Mouse (Mus musculus) neural tube, embryonic 15.5 days (tissue): ENCODE measurements around the gene Gm8947. TPM values are rescaled to one million over a fixed set of nuclear protein-coding genes. Genes with fewer than 3 reads are reported as not detected.
"Not testable (repeated sequence)": the region's sequence is repeated elsewhere in the genome, so short reads cannot be mapped to it uniquely, and the experiment has no call there.

Source experiments
- ATAC-seq: fragments of 200-750 bp; cut with Nextera tagmentation; 2 replicates; pipeline ENCODE4 v1.8.0; 2017; ENCODE audit warnings: mild to moderate bottlenecking, moderate TSS enrichment, moderate library complexity; ENCODE audit not compliant: low FRiP score
- H3K27ac ChIP-seq: fragments of 300-500 bp; sonication (generic); replicated peaks from 2 replicates; pipeline ENCODE4 v1.5.1; 2015; ENCODE audit warnings: mild to moderate bottlenecking, inconsistent platforms
- H3K27me3 ChIP-seq: fragments of 300-500 bp; sonication (generic); replicated peaks from 2 replicates; pipeline ENCODE4 v1.6.1; 2015; ENCODE audit warnings: inconsistent platforms
- H3K36me3 ChIP-seq: fragments of 300-500 bp; sonication (generic); 2 replicates; pipeline ENCODE4 v1.6.1; 2015; ENCODE audit warnings: inconsistent platforms
- H3K4me1 ChIP-seq: fragments of 300-500 bp; sonication (generic); 2 replicates; pipeline ENCODE4 v1.6.1; 2015; ENCODE audit warnings: inconsistent platforms
- H3K4me2 ChIP-seq: fragments of 300-500 bp; sonication (generic); 2 replicates; pipeline ENCODE4 v1.6.1; 2015; ENCODE audit warnings: inconsistent platforms, mild to moderate bottlenecking, moderate library complexity
- H3K4me3 ChIP-seq: fragments of 300-500 bp; sonication (generic); replicated peaks from 2 replicates; pipeline ENCODE4 v1.5.1; 2015; ENCODE audit warnings: mild to moderate bottlenecking, inconsistent platforms
- H3K9ac ChIP-seq: fragments of 300-500 bp; sonication (generic); replicated peaks from 2 replicates; pipeline ENCODE4 v1.6.1; 2015; ENCODE audit warnings: mild to moderate bottlenecking, inconsistent platforms
- H3K9me3 ChIP-seq: fragments of 300-500 bp; sonication (generic); replicated peaks from 2 replicates; pipeline ENCODE4 v1.6.1; 2016; ENCODE audit warnings: inconsistent platforms
- WGBS: fragments of 180-500 bp; shearing (Covaris S2); methylation state at CpG from one replicate; pipeline ENCODE4 v1.1.7; 2015; ENCODE audit warnings: mixed read lengths; 5-methylcytosine and 5-hydroxymethylcytosine counted together
- polyA plus RNA-seq: library from polyadenylated mRNA; unstranded; fragments of >200 nt; fragmentation: Nextera tagmentation; extraction: Ambion mirVana; gene quantifications from 2 replicates; pipeline ENCODE4 v1.2.1, GENCODE M21; 2015

The Gm8947 gene
- polyA plus RNA-seq, 1 experiment from 2014 or later = not detected

GRCm38 (mm10) chr1:151166031-151166430 lies 26.1 kb upstream of the Gm8947 start:
- Histone ChIP-seq H3K9me3 (no peaks in the 10 kb centered on the region), H3K4me2 (no peak overlapping the region), H3K9ac (no peak overlapping the region), H3K4me1 (peaks cover 11% of the 10 kb centered on the region; the same call in 1 of the 2 replicates), H3K4me3 (no peak overlapping the region), H3K27me3 (no peaks in the 10 kb centered on the region), H3K36me3 (no peaks in the 10 kb centered on the region), H3K27ac (no peak overlapping the region)
- 20% methylated on average over 8 of the region's 8 CpGs for WGBS
- ATAC-seq = no peak

- ATAC-seq = peak; percentile 55; the same call in 1 of the 2 replicates
- H3K27ac ChIP-seq = peak overlapping the region; percentile 69; the same call in 1 of the 2 replicates
- H3K27me3 ChIP-seq = no peaks in the 10 kb centered on the region
- H3K9ac ChIP-seq = no peak overlapping the region
- no peaks in the 10 kb centered on the region for H3K9me3 ChIP-seq
- WGBS = 12% methylated on average over 12 of the region's 12 CpGs
- H3K4me2 ChIP-seq = peak overlapping the region; percentile 28
- H3K4me3 ChIP-seq = no peak overlapping the region
- no peaks in the 10 kb centered on the region for H3K36me3 ChIP-seq
- H3K4me1 ChIP-seq = peaks cover 11% of the 10 kb centered on the region; the same call in 1 of the 2 replicates
Measured at GRCm38 (mm10) chr1:151167297-151168047, 24.7 kb upstream of the Gm8947 start.

- no peaks in the 10 kb centered on the region for H3K27me3 ChIP-seq
- no peak overlapping the region for H3K9ac ChIP-seq
- no peaks in the 10 kb centered on the region for H3K36me3 ChIP-seq
- no peak overlapping the region for H3K4me2 ChIP-seq
- WGBS = 65% methylated on average over 3 of the region's 3 CpGs
- H3K4me1 ChIP-seq = peaks cover 11% of the 10 kb centered on the region; the same call in 1 of the 2 replicates
- no peak overlapping the region for H3K27ac ChIP-seq
- no peak for ATAC-seq
- H3K9me3 ChIP-seq = no peaks in the 10 kb centered on the region
- no peak overlapping the region for H3K4me3 ChIP-seq
Measured at GRCm38 (mm10) chr1:151168637-151169036, 23.5 kb upstream of the Gm8947 start.

- 63% methylated on average over 2 of the region's 2 CpGs for WGBS
- no peak for ATAC-seq
- H3K9ac ChIP-seq = no peak overlapping the region
- H3K27me3 ChIP-seq = no peaks in the 10 kb centered on the region
- H3K4me1 ChIP-seq = peaks cover 8% of the 10 kb centered on the region; the same call in 1 of the 2 replicates
- H3K9me3 ChIP-seq = no peaks in the 10 kb centered on the region
- no peak overlapping the region for H3K4me2 ChIP-seq
- no peak overlapping the region for H3K27ac ChIP-seq
- H3K36me3 ChIP-seq = no peaks in the 10 kb centered on the region
- no peak overlapping the region for H3K4me3 ChIP-seq
Measured at GRCm38 (mm10) chr1:151171572-151172461, 20.4 kb upstream of the Gm8947 start.

GRCm38 (mm10) chr1:151177030-151177936 lies 14.9 kb upstream of the Gm8947 start:
- no peaks in the 10 kb centered on the region for H3K36me3 ChIP-seq
- peak overlapping the region; percentile 30 for H3K4me3 ChIP-seq
- WGBS = 2% methylated on average over 10 of the region's 10 CpGs
- H3K4me2 ChIP-seq = peak overlapping the region; percentile 53
- no peaks in the 10 kb centered on the region for H3K27me3 ChIP-seq
- no peak overlapping the region for H3K9ac ChIP-seq
- no peaks in the 10 kb centered on the region for H3K9me3 ChIP-seq
- H3K4me1 ChIP-seq = no peaks in the 10 kb centered on the region
- H3K27ac ChIP-seq = no peak overlapping the region
- ATAC-seq = peak; percentile 83

GRCm38 (mm10) chr1:151177937-151178271 lies 14.3 kb upstream of the Gm8947 start:
- Histone ChIP-seq H3K4me3 (peak overlapping the region; percentile 30), H3K27me3 (no peaks in the 10 kb centered on the region), H3K27ac (no peak overlapping the region), H3K4me1 (no peaks in the 10 kb centered on the region), H3K9ac (no peak overlapping the region), H3K9me3 (no peaks in the 10 kb centered on the region), H3K4me2 (peak overlapping the region; percentile 53), H3K36me3 (no peaks in the 10 kb centered on the region)
- 6% methylated on average over 4 of the region's 4 CpGs for WGBS
- ATAC-seq = peak; percentile 45

- no peak for ATAC-seq
Measured at GRCm38 (mm10) chr1:151178505-151179083, 13.6 kb upstream of the Gm8947 start.

GRCm38 (mm10) chr1:151180167-151180566 lies 12.0 kb upstream of the Gm8947 start:
- Histone ChIP-seq H3K36me3 (no peaks in the 10 kb centered on the region), H3K9me3 (no peaks in the 10 kb centered on the region), H3K27ac (no peak overlapping the region), H3K9ac (no peak overlapping the region), H3K27me3 (no peaks in the 10 kb centered on the region), H3K4me1 (no peaks in the 10 kb centered on the region), H3K4me3 (no peak overlapping the region), H3K4me2 (no peak overlapping the region)
- no peak for ATAC-seq
- 76% methylated on average over 2 of the region's 2 CpGs for WGBS

More at GRCm38 (mm10) chr1:151178505-151179083, 13.6 kb upstream of the Gm8947 start:
- Histone ChIP-seq H3K4me2 (no peak overlapping the region), H3K36me3 (no peaks in the 10 kb centered on the region), H3K27ac (no peak overlapping the region), H3K4me3 (no peak overlapping the region), H3K27me3 (no peaks in the 10 kb centered on the region), H3K9ac (no peak overlapping the region), H3K9me3 (no peaks in the 10 kb centered on the region), H3K4me1 (no peaks in the 10 kb centered on the region)
- 20% methylated on average over 2 of the region's 2 CpGs for WGBS

GRCm38 (mm10) chr1:151182266-151182665 lies 9.9 kb upstream of the Gm8947 start, which contains the start of gene Gm47985:
Gene Gm47985 (plus strand): TSS chr1:151182537.
- H3K27me3 ChIP-seq, ATAC-seq: not testable (repeated sequence)
- no CpG with 5 or more reads among the region's 7 CpGs for WGBS

GRCm38 (mm10) chr1:151186186-151186585 lies 6.0 kb upstream of the Gm8947 start:
- not testable (repeated sequence) for H3K27me3 ChIP-seq, H3K9me3 ChIP-seq
- 87% methylated on average over 3 of the region's 3 CpGs for WGBS

More at GRCm38 (mm10) chr1:151182266-151182665, 9.9 kb upstream of the Gm8947 start, which contains the start of gene Gm47985:
- not testable (repeated sequence) for H3K9me3 ChIP-seq, H3K4me2 ChIP-seq, H3K9ac ChIP-seq, H3K27ac ChIP-seq, H3K4me1 ChIP-seq, H3K36me3 ChIP-seq, H3K4me3 ChIP-seq

More at GRCm38 (mm10) chr1:151186186-151186585, 6.0 kb upstream of the Gm8947 start:
- not testable (repeated sequence) for H3K4me3 ChIP-seq, H3K4me2 ChIP-seq, H3K27ac ChIP-seq, H3K9ac ChIP-seq, H3K36me3 ChIP-seq, ATAC-seq, H3K4me1 ChIP-seq
